Mouse (Mus musculus): Measurements from ENCODE around the gene Gm7982. TPM values are rescaled to one million over a fixed set of nuclear protein-coding genes. Genes with fewer than 3 reads are reported as not detected.
"Not testable (repeated sequence)": the region's sequence is repeated elsewhere in the genome, so short reads cannot be mapped to it uniquely, and the experiment has no call there.

The Gm7982 gene
- polyA plus RNA-seq (2015; fragmentation: Nextera tagmentation; extraction: Ambion mirVana): not detected in 2 replicates

DNA sequence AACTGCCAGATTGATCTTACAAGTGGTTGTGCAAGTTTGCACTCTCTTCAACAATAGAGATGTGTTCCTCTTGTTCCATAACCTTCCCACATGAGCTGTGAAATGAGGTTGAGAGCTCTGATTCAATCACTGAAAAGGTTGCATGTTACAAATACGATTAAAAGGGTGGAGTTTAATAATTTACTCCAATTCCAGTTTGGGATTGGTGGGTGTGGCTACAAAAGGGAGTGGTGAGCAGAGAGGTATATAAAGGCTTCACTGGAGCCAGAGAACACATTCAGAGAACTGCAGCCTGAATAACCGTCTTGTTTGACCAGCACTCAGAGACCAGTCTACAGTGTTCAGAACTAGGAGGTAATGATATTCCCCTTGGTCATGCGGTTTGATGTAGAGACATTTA, at the start of gene Gm7982:
TSS of gene Gm7982 (plus strand) at position 301 of the 400 bp plus-strand sequence.
- not testable (repeated sequence) for H3K36me3 ChIP-seq (ENCODE audit: control insufficient read depth, insufficient read depth); H3K4me2 ChIP-seq (ENCODE audit: low read depth, low read length); ATAC-seq (replicated peaks; ENCODE audit: extremely low read depth, insufficient read depth, low FRiP score); H3K27ac ChIP-seq (ENCODE audit: low read length); H3K4me1 ChIP-seq (ENCODE audit: control insufficient read depth, insufficient read depth, low read length); H3K9me3 ChIP-seq (replicated peaks; ENCODE audit: control insufficient read depth, low read length); H3K27me3 ChIP-seq (ENCODE audit: control insufficient read depth, insufficient read depth, low read length); H3K9ac ChIP-seq (ENCODE audit: low read length); H3K4me3 ChIP-seq (ENCODE audit: low read length)
- WGBS: no CpG with 5 or more reads among the region's 3 CpGs

DNA sequence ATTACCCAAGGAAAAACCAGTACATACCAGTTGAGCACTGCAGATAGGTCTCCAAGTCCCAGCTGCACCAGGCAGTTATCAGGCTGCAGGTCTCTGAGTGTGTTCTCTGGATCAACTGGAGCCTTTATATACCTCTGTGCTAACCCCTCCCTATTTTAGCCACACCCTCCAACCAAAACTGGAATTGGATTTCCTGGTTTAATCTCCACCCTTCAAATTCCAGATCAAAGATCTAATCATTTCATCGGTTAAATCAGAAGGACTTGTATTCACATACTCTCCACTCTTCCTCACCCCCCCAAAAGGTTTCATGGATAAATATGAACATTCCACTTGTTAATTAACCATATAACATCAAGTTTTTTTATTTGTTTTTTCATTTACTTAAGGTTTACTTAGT, 5.7 kb upstream of the Gm7982 start, which contains the start of gene Gm7978:
TSS of gene Gm7978 (minus strand) at position 101 of the 400 bp plus-strand sequence.
- not testable (repeated sequence) for H3K27me3 ChIP-seq (ENCODE audit: control insufficient read depth, insufficient read depth, low read length); H3K9me3 ChIP-seq (replicated peaks; ENCODE audit: control insufficient read depth, low read length); H3K9ac ChIP-seq (ENCODE audit: low read length); H3K27ac ChIP-seq (ENCODE audit: low read length); H3K4me2 ChIP-seq (ENCODE audit: low read depth, low read length); H3K36me3 ChIP-seq (ENCODE audit: control insufficient read depth, insufficient read depth); H3K4me3 ChIP-seq (ENCODE audit: low read length); H3K4me1 ChIP-seq (ENCODE audit: control insufficient read depth, insufficient read depth, low read length); ATAC-seq (replicated peaks; ENCODE audit: extremely low read depth, insufficient read depth, low FRiP score)
- WGBS: no CpG with 5 or more reads among the region's 1 CpGs

DNA sequence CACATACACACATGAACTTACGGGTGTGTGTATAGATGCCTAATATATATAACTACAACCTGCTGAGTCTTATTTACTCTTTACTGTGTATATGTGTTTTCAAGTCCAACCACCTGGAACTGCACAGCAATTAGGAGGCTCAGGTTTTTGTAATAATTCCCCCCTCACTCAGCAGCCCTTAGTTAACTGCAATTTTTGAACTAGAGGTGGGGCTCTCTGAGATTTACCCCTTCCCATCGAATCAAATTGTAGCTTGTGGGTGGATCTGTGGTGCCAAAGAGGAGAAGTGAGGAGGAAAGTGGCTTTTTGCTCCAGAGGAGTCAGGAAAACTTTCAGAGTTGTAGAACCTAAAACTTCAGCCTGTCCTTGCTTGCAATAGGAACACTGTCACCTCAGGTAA, 33.9 kb downstream of the Gm7982 start, which contains the start of gene E330014E10Rik:
TSS of gene E330014E10Rik (plus strand) at position 301 of the 400 bp plus-strand sequence.
- not testable (repeated sequence) for H3K36me3 ChIP-seq (ENCODE audit: control insufficient read depth, insufficient read depth); H3K9ac ChIP-seq (ENCODE audit: low read length); H3K4me2 ChIP-seq (ENCODE audit: low read depth, low read length); H3K27me3 ChIP-seq (ENCODE audit: control insufficient read depth, insufficient read depth, low read length); H3K4me1 ChIP-seq (ENCODE audit: control insufficient read depth, insufficient read depth, low read length); ATAC-seq (replicated peaks; ENCODE audit: extremely low read depth, insufficient read depth, low FRiP score); H3K9me3 ChIP-seq (replicated peaks; ENCODE audit: control insufficient read depth, low read length); H3K4me3 ChIP-seq (ENCODE audit: low read length); H3K27ac ChIP-seq (ENCODE audit: low read length)
- no CpG with 5 or more reads among the region's 2 CpGs for WGBS

Other genes with a start within 250 kb of the Gm7982 start
- not detected in 2 replicates for gene Gm3286, start 231.3 kb upstream of the Gm7982 start, polyA plus RNA-seq (2015; fragmentation: Nextera tagmentation; extraction: Ambion mirVana)
- gene Gm7971, start 147.1 kb upstream of the Gm7982 start, polyA plus RNA-seq (2015; fragmentation: Nextera tagmentation; extraction: Ambion mirVana): not detected in 2 replicates
- gene Gm7978, start 5.8 kb upstream of the Gm7982 start, polyA plus RNA-seq (2015; fragmentation: Nextera tagmentation; extraction: Ambion mirVana): not detected in 2 replicates
- gene E330014E10Rik, start 34.0 kb downstream of the Gm7982 start, polyA plus RNA-seq (2015; fragmentation: Nextera tagmentation; extraction: Ambion mirVana): not detected in 2 replicates
- 5.6 and 12.7 TPM in 2 replicates for gene Cxcl13, start 214.9 kb downstream of the Gm7982 start, polyA plus RNA-seq (2015; fragmentation: Nextera tagmentation; extraction: Ambion mirVana)

Data from heart, embryonic 16.5 days (tissue).